Mouse (Mus musculus) 3T3-L1 (cell line): ENCODE measurements around the gene Pet100.

Experiments
- DNase-seq: peaks from one replicate; pipeline ENCODE4 v3.0.0-alpha.2; 2015; ENCODE audit warnings: low read depth, low spot score

Pet100 gene

GRCm38 (mm10) chr8:3625445-3625844, 4.1 kb downstream of the Pet100 start, which contains the start of gene Pcp2:
Pcp2 (minus strand) TSS chr8:3625545.
- no peak for DNase-seq

GRCm38 (mm10) chr8:3626971-3627370, 5.6 kb downstream of the Pet100 start:
- no peak for DNase-seq

- peak; percentile 56 for DNase-seq
Measured at GRCm38 (mm10) chr8:3628014-3628413, 6.7 kb downstream of the Pet100 start.

- DNase-seq = no peak
Measured at GRCm38 (mm10) chr8:3630647-3631477, 9.5 kb downstream of the Pet100 start, which contains the start of gene Stxbp2. Stxbp2 (plus strand) TSS chr8:3630955.

GRCm38 (mm10) chr8:3631478-3631875, 10.1 kb downstream of the Pet100 start:
- DNase-seq = no peak

- peak; percentile 35 for DNase-seq
Measured at GRCm38 (mm10) chr8:3645804-3646203, 24.5 kb downstream of the Pet100 start.

- DNase-seq = no peak
Measured at GRCm38 (mm10) chr8:3646824-3647531, 25.6 kb downstream of the Pet100 start.

GRCm38 (mm10) chr8:3647561-3647960, 26.2 kb downstream of the Pet100 start:
- peak; percentile 61 for DNase-seq

- DNase-seq = peak; percentile 8
Measured at GRCm38 (mm10) chr8:3648268-3648667, 26.9 kb downstream of the Pet100 start.

GRCm38 (mm10) chr8:3648990-3649389, 27.6 kb downstream of the Pet100 start:
- peak; percentile 12 for DNase-seq

- no peak for DNase-seq
Measured at GRCm38 (mm10) chr8:3652845-3653244, 31.5 kb downstream of the Pet100 start.

GRCm38 (mm10) chr8:3654726-3655508, 33.6 kb downstream of the Pet100 start:
- no peak for DNase-seq

GRCm38 (mm10) chr8:3655526-3655925, 34.2 kb downstream of the Pet100 start, which contains the start of gene Retn:
Retn (plus strand) TSS chr8:3655770.
- DNase-seq = no peak

GRCm38 (mm10) chr8:3656725-3657381, 35.5 kb downstream of the Pet100 start:
- peak; percentile 34 for DNase-seq

GRCm38 (mm10) chr8:3660889-3661288, 39.5 kb downstream of the Pet100 start:
- DNase-seq = no peak

- no peak for DNase-seq
Measured at GRCm38 (mm10) chr8:3664405-3664804, 43.1 kb downstream of the Pet100 start.

GRCm38 (mm10) chr8:3665507-3665906, 44.2 kb downstream of the Pet100 start, which contains the start of gene Mcemp1:
Mcemp1 (plus strand) TSS chr8:3665754.
- no peak for DNase-seq

GRCm38 (mm10) chr8:3670388-3670787, 49.0 kb downstream of the Pet100 start:
- DNase-seq = no peak

GRCm38 (mm10) chr8:3671980-3672491, 50.7 kb downstream of the Pet100 start, which contains the start of gene Fcor:
Fcor (minus strand) TSS chr8:3672362.
- DNase-seq = peak; percentile 90

GRCm38 (mm10) chr8:3674671-3675070, 53.3 kb downstream of the Pet100 start:
- peak; percentile 43 for DNase-seq
